Mouse (Mus musculus) hindbrain, embryonic 16.5 days (tissue): ENCODE data around the gene Poln. TPM values are rescaled to one million over a fixed set of nuclear protein-coding genes. Genes with fewer than 3 reads are reported as not detected.

Experiments
- polyA plus RNA-seq: library from polyadenylated mRNA; unstranded; fragments of >200 nt; fragmentation: Nextera tagmentation; extraction: Ambion mirVana; gene quantifications from 2 replicates; pipeline ENCODE4 v1.2.1, GENCODE M21; 2015

Poln gene
- polyA plus RNA-seq, 1 experiment from 2014 or later: 0.20 TPM

Other genes starting within 250 kb of the Poln start
- 37.8 and 42.8 TPM in 2 replicates for gene Nelfa, start 233.0 kb downstream of the Poln start, polyA plus RNA-seq
- gene Gm1673, start 186.0 kb downstream of the Poln start, polyA plus RNA-seq: 555 and 649 TPM in 2 replicates
- gene Nat8l, start 173.5 kb downstream of the Poln start, polyA plus RNA-seq: 5.1 and 5.5 TPM in 2 replicates
- gene Haus3, start 79 bp upstream of the Poln start, polyA plus RNA-seq: 13.8 and 14.2 TPM in 2 replicates
- 31.0 and 33.9 TPM in 2 replicates for gene Mxd4, start 18.3 kb upstream of the Poln start, polyA plus RNA-seq
- gene Zfyve28, start 119.0 kb upstream of the Poln start, polyA plus RNA-seq: 4.6 and 5.2 TPM in 2 replicates
- 0.19 TPM in 1 of 2 replicates, not detected in the other for gene Cfap99, start 119.2 kb upstream of the Poln start, polyA plus RNA-seq
- 132 and 139 TPM in 2 replicates for gene Rnf4, start 166.8 kb upstream of the Poln start, polyA plus RNA-seq
- gene Fam193a, start 200.5 kb upstream of the Poln start, polyA plus RNA-seq: 13.4 and 14.8 TPM in 2 replicates